Mouse (Mus musculus) cerebellum, adult 2 months (tissue): Measurements from ENCODE around the gene Pdlim1.

Source experiments
- CTCF ChIP-seq: fragments of 200-500 bp; IDR thresholded peaks from 2 replicates; pipeline ENCODE4 v1.5.1; 2011; ENCODE audit warnings: low read depth, mild to moderate bottlenecking, control low read depth, low read length, moderate library complexity, borderline replicate concordance; ENCODE audit not compliant: insufficient read depth
- POLR2A ChIP-seq: fragments of 200-500 bp; IDR thresholded peaks from 2 replicates; pipeline ENCODE4 v1.6.1; 2011; ENCODE audit warnings: low read length, control low read depth, borderline replicate concordance; ENCODE audit not compliant: insufficient read depth

- TF ChIP-seq CTCF (no peak), POLR2A (no peak)
Observed at GRCm38 (mm10) chr19:40299983-40300759, 28.5 kb upstream of the Pdlim1 start.
